Mouse (Mus musculus) CH12.LX (cell line): ENCODE results near the gene Dcaf11. TPM values are rescaled to one million over a fixed set of nuclear protein-coding genes. Genes with fewer than 3 reads are reported as not detected.

ENCODE experiments used
- DNase-seq: peaks from one replicate; pipeline ENCODE4 v3.0.0-alpha.2; 2013; ENCODE audit errors: extremely low read depth
- H3K27ac ChIP-seq: 2 replicates; pipeline ENCODE4 v1.5.1; 2012; ENCODE audit warnings: low read depth, mild to moderate bottlenecking, control low read depth, moderate library complexity; ENCODE audit not compliant: insufficient read depth
- H3K27me3 ChIP-seq: replicated peaks from 2 replicates; pipeline ENCODE3; 2012; ENCODE audit warnings: inconsistent platforms
- H3K36me3 ChIP-seq, 2 experiments: replicated peaks in 1 of 2; 2 replicates each; pipeline versions ENCODE3 to v1.6.1; 2012; ENCODE audit warnings: inconsistent platforms in 1 of 2, low read length in 1 of 2, mild to moderate bottlenecking in 1 of 2, mixed read lengths in 1 of 2, moderate library complexity in 1 of 2; ENCODE audit not compliant: control insufficient read depth in 1 of 2, insufficient read depth in 1 of 2
- H3K4me1 ChIP-seq, 2 experiments: 2 replicates each; pipeline ENCODE4 v1.6.1; 2012; ENCODE audit warnings: inconsistent platforms in 1 of 2, moderate library complexity in 1 of 2; ENCODE audit not compliant: insufficient read depth in 2 of 2, control insufficient read depth in 1 of 2
- H3K4me2 ChIP-seq: 2 replicates; pipeline ENCODE4 v1.6.1; 2012; ENCODE audit warnings: low read depth, mild to moderate bottlenecking, control low read depth; ENCODE audit not compliant: poor library complexity, insufficient read depth, severe bottlenecking
- H3K4me3 ChIP-seq, 3 experiments: fragments of 150-350 bp in 1 of 3; sonication (generic) in 1 of 3; replicated peaks in 1 of 3; 2 replicates each; pipeline versions ENCODE3 to v1.5.1; 2011 to 2012; ENCODE audit warnings: low read depth in 2 of 3, low read length in 2 of 3, mild to moderate bottlenecking in 2 of 3, moderate library complexity in 2 of 3, control low read depth in 1 of 3, improper control_type of control experiment in 1 of 3, inconsistent platforms in 1 of 3, mixed read lengths in 1 of 3; ENCODE audit not compliant: poor library complexity in 1 of 3
- H3K79me2 ChIP-seq: replicated peaks from 2 replicates; pipeline ENCODE4 v1.6.1; 2012; ENCODE audit warnings: mild to moderate bottlenecking, moderate library complexity; ENCODE audit not compliant: control insufficient read depth, poor library complexity, insufficient read depth, severe bottlenecking; ENCODE audit errors: extremely low read depth
- H3K9ac ChIP-seq: 2 replicates; pipeline ENCODE4 v1.6.1; 2012; ENCODE audit warnings: low read depth, mild to moderate bottlenecking, control low read depth, moderate library complexity; ENCODE audit not compliant: insufficient read depth
- H3K9me3 ChIP-seq: replicated peaks from 2 replicates; pipeline ENCODE3; 2012; ENCODE audit warnings: low read length, inconsistent platforms, mixed read lengths
- CHD1 ChIP-seq: IDR thresholded peaks from 2 replicates; pipeline ENCODE4 v1.6.1; 2012; ENCODE audit warnings: low read depth, low read length, improper control_type of control experiment, inconsistent platforms
- CTCF ChIP-seq, 2 experiments: IDR thresholded peaks in 1 of 2; conservative IDR thresholded peaks in 1 of 2; 2 replicates each; pipeline ENCODE4 v1.5.1; 2011 to 2012; ENCODE audit warnings: low read depth in 2 of 2, low read length in 2 of 2, improper control_type of control experiment in 1 of 2, inconsistent platforms in 1 of 2, mild to moderate bottlenecking in 1 of 2, moderate library complexity in 1 of 2
- EP300 ChIP-seq: IDR thresholded peaks from 2 replicates; pipeline ENCODE4 v1.6.1; 2011; ENCODE audit warnings: low read length, improper control_type of control experiment
- ETS1 ChIP-seq: conservative IDR thresholded peaks from 2 replicates; pipeline ENCODE4 v1.6.1; 2012; ENCODE audit warnings: low read depth, mild to moderate bottlenecking, inconsistent platforms, low read length, improper control_type of control experiment, moderate library complexity
- MAZ ChIP-seq: IDR thresholded peaks from 2 replicates; pipeline ENCODE4 v1.6.1; 2012; ENCODE audit warnings: low read depth, mild to moderate bottlenecking, inconsistent platforms, low read length, improper control_type of control experiment, moderate library complexity
- MXI1 ChIP-seq: IDR thresholded peaks from 2 replicates; pipeline ENCODE4 v1.6.1; 2011; ENCODE audit warnings: mild to moderate bottlenecking, low read depth, low read length, improper control_type of control experiment
- MYC ChIP-seq: IDR thresholded peaks from 2 replicates; pipeline ENCODE4 v1.6.1; 2011; ENCODE audit warnings: low read depth, mild to moderate bottlenecking, improper control_type of control experiment, low read length
- NRF1 ChIP-seq: IDR thresholded peaks from 2 replicates; pipeline ENCODE4 v1.6.1; 2014; ENCODE audit warnings: low read depth, mild to moderate bottlenecking, inconsistent platforms, low read length, improper control_type of control experiment, moderate library complexity
- PAX5 ChIP-seq: IDR thresholded peaks from 2 replicates; pipeline ENCODE4 v1.6.1; 2012; ENCODE audit warnings: low read length, inconsistent platforms, mixed read lengths
- POLR2AphosphoS2 ChIP-seq: IDR thresholded peaks from 2 replicates; pipeline ENCODE4 v1.6.1; 2011; ENCODE audit warnings: low read depth, low read length, improper control_type of control experiment
- RAD21 ChIP-seq: IDR thresholded peaks from 2 replicates; pipeline ENCODE4 v1.6.1; 2011; ENCODE audit warnings: low read depth, mild to moderate bottlenecking, low read length, improper control_type of control experiment, moderate library complexity
- TCF12 ChIP-seq: IDR thresholded peaks from 2 replicates; pipeline ENCODE4 v1.6.1; 2014; ENCODE audit warnings: low read depth, mild to moderate bottlenecking, inconsistent platforms, low read length, improper control_type of control experiment
- USF1 ChIP-seq: IDR thresholded peaks from 2 replicates; pipeline ENCODE4 v1.6.1; 2014; ENCODE audit warnings: low read depth, mild to moderate bottlenecking, inconsistent platforms, low read length, improper control_type of control experiment
- ZC3H11A ChIP-seq: IDR thresholded peaks from 2 replicates; pipeline ENCODE4 v1.6.1; 2012; ENCODE audit warnings: low read depth, mild to moderate bottlenecking, inconsistent platforms, low read length, improper control_type of control experiment
- ZKSCAN1 ChIP-seq: IDR thresholded peaks from 2 replicates; pipeline ENCODE4 v1.6.1; 2012; ENCODE audit warnings: low read depth, inconsistent platforms, low read length, improper control_type of control experiment, borderline replicate concordance
- dilution Hi-C: fragments of 300-500 bp; cut with MboI; formaldehyde crosslinking; loops from 2 replicates; pipeline ENCODE4 v1.14.3; 2020; ENCODE audit warnings: low sequenced_read_pairs; ENCODE audit not compliant: extremely low pct_unique_long_range_greater_than_20kb, extremely low pct_ligation_motif_present
- in situ Hi-C: fragments of 300-500 bp; cut with MboI; formaldehyde crosslinking; loops from 3 replicates; pipeline ENCODE4 v1.14.3; 2019; ENCODE audit warnings: low sequenced_read_pairs, low pct_ligation_motif_present, low pct_unique_long_range_greater_than_20kb, mixed read lengths
- polyA plus RNA-seq: library from polyadenylated mRNA; unstranded; fragments of >175 nt; gene quantifications from 2 replicates; pipeline ENCODE4 v1.2.1, GENCODE M21; 2012; ENCODE audit warnings: low read depth; ENCODE audit not compliant: insufficient read length
- total RNA-seq, 2 experiments: library from RNA; depleted of rRNA; stranded (reverse); fragments of 300-350 nt in 1 of 2; fragments of >200 nt in 1 of 2; gene quantifications; 2 replicates each; pipeline ENCODE4 v1.2.3; 2012 to 2014

The Dcaf11 gene
- total and polyA plus RNA-seq, 3 experiments, result 29.3 to 39.1 (median 32.6) TPM

GRCm38 (mm10) chr14:55575302-55575701, 15.5 kb downstream of the Dcaf11 start, which contains the start of gene Fitm1:
Gene Fitm1 (plus strand): TSS chr14:55575617.
- no peak within 1 kb of the TSS for H3K4me3 ChIP-seq
- in situ Hi-C loops (no loop called here), dilution Hi-C loops (no loop called here)
- no peak for DNase-seq
- H3K9me3 ChIP-seq, result no peaks in the 10 kb centered on the region
- no peak within 1 kb of the TSS for H3K4me2 ChIP-seq
- no peak within 1 kb of the TSS for H3K9ac ChIP-seq
- H3K4me1 ChIP-seq, result peaks cover 5 to 18% of the 10 kb centered on the region in 2 experiments
- H3K27ac ChIP-seq, result no peak within 1 kb of the TSS
- peaks cover 12% of the 10 kb centered on the region for H3K79me2 ChIP-seq
- TF ChIP-seq USF1, result no peak
- TF ChIP-seq EP300, result no peak
- no peak for TF ChIP-seq MYC
- no peak for TF ChIP-seq TCF12
- no peak for TF ChIP-seq RAD21
- no peak for TF ChIP-seq POLR2AphosphoS2
- TF ChIP-seq MXI1, result no peak
- TF ChIP-seq ETS1, result no peak
- TF ChIP-seq ZC3H11A, result no peak
- no peaks in the 10 kb centered on the region for H3K27me3 ChIP-seq
- H3K36me3 ChIP-seq, result peaks cover 6 to 14% of the 10 kb centered on the region in 2 experiments

- Histone ChIP-seq H3K27ac (no peak overlapping the region), H3K9me3 (no peaks in the 10 kb centered on the region), H3K4me1 (peaks cover 10 to 22% of the 10 kb centered on the region in 2 experiments), H3K79me2 (peaks cover 12% of the 10 kb centered on the region), H3K4me2 (no peak overlapping the region), H3K4me3 (no peak overlapping the region), H3K27me3 (no peaks in the 10 kb centered on the region), H3K9ac (no peak overlapping the region), H3K36me3 (peaks cover 10 to 16% of the 10 kb centered on the region in 2 experiments)
- TF ChIP-seq ETS1 (no peak), PAX5 (no peak), MYC (no peak), ZKSCAN1 (no peak), CHD1 (no peak), RAD21 (no peak), CTCF (conservative IDR thresholded peaks at IDR 0.05 in 1 of 2, IDR thresholded peaks at IDR 0.05 in 1 of 2; ENCODE audit: low read depth in 2 of 2, low read length in 2 of 2) (no peak), NRF1 (no peak), MAZ (no peak)
- DNase-seq, result no peak
- dilution Hi-C loops (no loop called here), in situ Hi-C loops (no loop called here)
Measured at GRCm38 (mm10) chr14:55575711-55576110, 15.9 kb downstream of the Dcaf11 start.
